Mouse (Mus musculus) cerebellum, adult 9-10 months (tissue): Measurements from ENCODE around the gene Rrp1.
"Not testable (repeated sequence)": the region's sequence is repeated elsewhere in the genome, so short reads cannot be mapped to it uniquely, and the experiment has no call there.

Experiments used
- DNase-seq: peaks from one replicate; pipeline ENCODE4 v3.0.0; 2022

Gene Rrp1

DNA sequence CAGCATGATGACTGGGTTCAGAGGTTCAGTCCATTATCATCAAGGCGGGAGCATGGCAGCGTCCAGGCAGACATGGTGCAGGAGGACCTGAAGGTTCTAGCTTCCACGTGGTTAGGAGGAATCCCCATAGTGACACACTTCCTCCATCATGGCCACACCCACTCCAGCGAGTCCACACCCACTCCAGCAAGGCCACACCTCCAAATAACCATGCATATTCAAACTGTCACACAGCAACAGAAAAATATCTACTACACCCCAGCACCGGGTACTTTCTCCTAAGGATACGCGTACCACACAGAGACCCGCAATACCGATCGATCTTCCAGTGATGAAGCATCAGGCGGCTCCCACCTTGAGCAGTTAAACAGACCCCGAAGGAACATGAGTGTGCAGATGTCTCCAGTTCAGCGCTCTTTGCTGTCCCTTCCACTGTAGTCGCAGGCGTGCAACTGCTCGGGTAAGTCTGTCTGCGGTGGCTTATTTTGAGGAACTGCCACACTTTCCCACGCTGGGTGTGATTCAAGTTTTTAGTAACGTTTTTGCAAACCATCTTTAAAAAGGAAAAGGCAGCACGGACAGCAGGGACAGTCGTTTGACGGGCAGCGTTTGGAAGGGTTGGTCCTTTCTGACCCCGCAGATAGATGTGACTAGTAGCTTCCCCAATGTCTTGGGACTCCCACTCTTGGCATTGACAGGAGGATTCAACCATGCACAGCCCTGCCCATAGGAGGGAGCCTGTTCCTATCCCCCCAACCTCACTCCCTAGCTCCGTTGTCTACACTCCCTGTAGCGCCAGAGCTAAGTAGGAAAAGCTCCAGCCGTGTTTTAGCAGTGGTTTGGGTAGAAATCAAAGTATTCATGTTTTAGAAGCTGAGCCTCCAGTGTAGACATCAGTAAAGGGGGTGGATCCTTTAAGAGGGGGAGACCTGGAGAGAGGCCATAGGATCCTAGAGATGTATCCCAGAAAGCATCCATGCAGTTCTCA lies 39.9 kb downstream of the Rrp1 start:
- no peak for DNase-seq

GRCm38 (mm10) chr10:78371746-78372145 lies 41.1 kb downstream of the Rrp1 start:
- DNase-seq = no peak

DNA sequence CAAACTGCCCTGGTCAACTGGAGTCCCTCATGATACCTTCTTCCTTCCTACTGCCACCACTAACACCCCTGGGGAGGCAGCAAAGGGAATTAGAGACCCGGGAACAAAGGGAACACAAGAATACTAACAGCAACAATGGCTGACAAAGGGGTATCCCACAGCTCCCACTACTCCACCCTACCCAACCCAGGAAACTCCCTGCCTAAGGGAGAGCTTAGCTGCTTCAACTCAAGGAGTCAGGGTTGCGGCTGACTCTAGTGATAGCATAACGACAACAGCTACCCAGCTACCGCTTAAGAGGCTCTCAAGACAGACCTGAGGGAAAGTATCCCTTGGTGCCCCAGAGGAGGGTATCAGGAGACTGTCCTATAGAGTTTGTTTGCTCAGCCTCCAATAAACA lies 45.3 kb downstream of the Rrp1 start:
- no peak for DNase-seq

DNA sequence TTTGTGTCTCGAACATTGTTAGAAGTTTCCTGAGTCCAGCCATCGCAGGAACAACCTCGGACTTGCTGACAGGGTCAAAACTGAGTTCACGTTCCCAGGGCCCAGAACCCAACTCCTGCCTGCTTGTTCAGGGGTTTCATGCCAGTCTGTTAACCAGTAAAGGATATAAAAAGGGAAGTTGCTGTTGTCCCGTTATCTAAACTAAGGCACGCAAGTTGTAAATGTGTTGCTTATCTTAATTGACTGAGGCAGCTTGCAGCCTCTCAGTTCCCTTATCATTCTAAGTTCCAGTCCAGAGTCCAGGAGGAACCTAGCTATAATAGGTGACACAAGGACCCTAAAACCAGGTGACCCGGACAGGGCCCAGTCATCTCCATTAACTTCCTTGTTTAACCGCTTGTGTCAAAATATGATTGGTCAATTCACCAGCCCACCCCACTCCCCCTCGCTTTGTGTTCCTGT lies 46.0 kb downstream of the Rrp1 start:
- DNase-seq = no peak

DNA sequence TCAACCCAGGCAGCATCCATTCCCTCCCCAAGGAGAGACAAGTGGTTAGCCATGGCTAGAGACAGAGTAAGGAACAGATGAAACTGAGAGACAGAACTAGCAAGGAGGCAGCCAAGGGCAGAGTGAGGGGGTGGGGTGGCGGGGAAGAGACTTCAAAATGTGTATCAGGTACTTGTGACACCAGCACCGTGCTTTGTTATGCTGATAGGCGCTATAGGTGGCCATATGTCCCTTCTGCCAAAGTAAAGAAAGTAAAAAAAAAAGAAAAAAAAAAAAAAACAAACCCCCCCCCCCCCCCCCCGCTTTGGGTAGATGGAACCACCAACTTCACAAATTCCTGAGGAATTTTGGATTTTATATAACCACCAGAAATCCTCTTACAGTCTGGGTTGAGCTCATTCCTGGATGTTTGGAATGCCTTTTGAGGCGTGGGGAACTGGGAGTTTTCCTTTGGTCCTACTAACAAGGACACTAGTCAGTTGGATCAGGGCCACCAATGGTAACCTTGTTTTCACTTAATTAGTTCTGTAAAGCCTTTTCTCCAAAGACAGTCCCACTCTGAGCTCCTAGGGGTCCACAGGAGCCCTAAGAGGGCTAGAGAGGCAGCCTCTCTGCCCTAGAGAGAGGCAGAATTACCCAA lies 46.5 kb downstream of the Rrp1 start:
- no peak for DNase-seq

DNA sequence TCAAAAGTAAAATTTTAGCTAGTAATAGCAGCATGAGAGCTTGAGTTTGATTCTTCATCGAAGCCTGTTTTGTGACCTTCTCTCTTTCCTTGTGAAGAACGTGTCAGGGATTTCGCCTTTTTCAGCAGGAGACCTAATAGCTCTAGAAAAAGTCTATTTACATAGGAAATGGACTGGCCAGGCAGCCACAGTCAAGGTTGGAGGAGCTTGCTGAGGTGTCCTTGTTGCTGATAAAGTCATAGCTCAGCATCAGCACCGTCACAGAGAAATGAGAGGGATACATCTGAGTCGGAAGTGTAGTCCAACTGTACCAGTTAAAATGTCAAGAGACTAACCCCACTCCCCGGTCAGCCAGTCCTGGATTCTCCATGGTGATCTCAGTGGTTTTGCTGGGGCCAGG lies 47.3 kb downstream of the Rrp1 start:
- no peak for DNase-seq

- DNase-seq = no peak
These were observed 48.7 kb downstream of the Rrp1 start for GRCm38 (mm10) chr10:78364106-78364505.

GRCm38 (mm10) chr10:78363366-78363765 lies 49.5 kb downstream of the Rrp1 start:
- DNase-seq = no peak

DNA sequence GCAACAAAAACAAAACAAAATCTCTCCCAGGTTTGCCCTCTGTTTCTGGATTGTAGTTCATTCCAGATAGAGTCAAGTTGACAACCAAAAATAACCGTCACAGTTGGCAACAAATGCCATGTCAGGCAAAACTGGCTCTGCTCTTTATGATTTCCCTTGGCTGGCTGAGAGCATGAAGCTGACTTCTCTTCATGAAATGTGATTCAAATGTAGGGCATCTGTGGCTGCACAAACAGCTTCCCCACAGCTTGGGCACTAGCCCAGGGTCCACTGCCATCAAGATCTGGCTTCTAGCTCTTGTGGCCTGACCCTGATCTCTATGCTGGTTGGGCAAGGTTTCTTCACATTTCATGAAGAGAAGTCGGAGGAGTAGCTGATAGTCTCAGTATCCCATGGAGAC lies 50.9 kb downstream of the Rrp1 start:
- DNase-seq = peak; percentile 78

DNA sequence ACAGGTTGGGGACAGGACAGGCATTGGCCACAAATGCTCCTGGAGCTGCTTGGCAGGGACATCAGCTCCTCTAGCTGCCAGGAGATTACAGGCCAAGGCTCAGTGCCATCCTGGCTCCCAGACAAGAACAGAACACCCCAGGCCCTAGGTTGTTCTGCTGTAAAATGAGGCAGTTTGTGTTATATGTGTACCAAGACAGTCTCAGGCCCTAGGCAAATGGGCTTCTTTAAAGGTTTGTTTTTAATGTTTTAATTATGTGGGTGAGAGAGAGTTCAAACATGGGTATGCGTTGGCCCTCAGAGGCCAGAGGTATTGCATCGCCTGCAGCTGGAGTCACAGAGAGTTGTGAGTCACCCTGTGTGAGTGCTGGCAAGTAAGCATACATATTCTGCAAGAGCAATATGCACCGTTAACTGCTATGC lies 52.5 kb downstream of the Rrp1 start:
- peak; percentile 90 for DNase-seq

- not testable (repeated sequence) for DNase-seq
These were observed 53.8 kb downstream of the Rrp1 start for GRCm38 (mm10) chr10:78358999-78359398.

GRCm38 (mm10) chr10:78358266-78358665 lies 54.6 kb downstream of the Rrp1 start:
- no peak for DNase-seq

GRCm38 (mm10) chr10:78357742-78358141 lies 55.1 kb downstream of the Rrp1 start:
- no peak for DNase-seq

DNA sequence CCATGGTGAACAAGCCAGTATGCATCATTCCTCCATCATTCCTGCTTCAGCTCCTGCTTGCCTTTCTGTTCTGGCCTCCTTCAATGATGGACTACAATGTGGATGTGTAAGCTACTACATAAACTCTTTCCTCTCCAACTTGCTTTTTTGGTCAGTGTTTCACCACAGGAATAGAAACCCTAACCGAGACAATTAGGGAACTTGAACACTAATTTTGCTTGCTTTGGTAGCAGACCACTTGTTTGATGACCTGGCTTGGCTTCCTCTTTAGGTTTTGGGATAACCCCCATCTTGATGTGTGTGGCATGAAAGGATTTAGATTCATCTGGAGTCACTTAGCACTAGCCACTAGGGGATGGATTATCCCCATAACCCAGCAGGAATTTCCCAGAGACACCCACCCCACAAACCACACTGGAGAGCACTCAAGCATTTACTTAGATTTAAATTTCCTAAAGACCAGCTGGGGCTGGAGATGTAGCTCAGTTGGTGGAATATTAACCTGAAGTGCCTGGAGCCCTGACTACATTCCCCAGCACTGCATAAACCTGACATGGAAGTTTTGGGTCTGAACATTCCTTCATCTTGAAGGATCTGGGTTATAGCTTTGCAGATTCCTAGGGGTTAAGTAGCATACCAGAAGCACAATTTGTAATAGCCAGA lies 56.8 kb downstream of the Rrp1 start:
- DNase-seq = no peak

DNA sequence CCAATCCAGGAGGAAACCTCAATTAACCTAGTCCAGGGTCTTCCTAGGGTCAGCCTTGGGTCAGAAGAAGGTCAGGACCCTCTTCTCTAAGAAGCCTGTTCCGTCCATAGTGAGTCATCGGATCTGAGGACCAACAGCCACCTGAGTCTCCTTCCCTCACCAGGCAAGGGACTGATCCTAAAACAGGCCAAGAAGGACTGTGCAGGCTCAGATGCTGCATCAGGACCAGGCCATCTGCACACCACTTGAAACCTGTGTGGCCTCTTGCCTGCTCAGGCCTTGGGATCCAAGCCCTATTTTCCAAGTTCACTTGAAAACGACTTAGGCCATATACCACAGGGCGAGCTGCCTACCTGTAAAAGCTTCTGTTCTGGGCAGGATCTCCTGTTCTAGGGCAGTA lies 59.6 kb downstream of the Rrp1 start:
- peak; percentile 42 for DNase-seq

DNA sequence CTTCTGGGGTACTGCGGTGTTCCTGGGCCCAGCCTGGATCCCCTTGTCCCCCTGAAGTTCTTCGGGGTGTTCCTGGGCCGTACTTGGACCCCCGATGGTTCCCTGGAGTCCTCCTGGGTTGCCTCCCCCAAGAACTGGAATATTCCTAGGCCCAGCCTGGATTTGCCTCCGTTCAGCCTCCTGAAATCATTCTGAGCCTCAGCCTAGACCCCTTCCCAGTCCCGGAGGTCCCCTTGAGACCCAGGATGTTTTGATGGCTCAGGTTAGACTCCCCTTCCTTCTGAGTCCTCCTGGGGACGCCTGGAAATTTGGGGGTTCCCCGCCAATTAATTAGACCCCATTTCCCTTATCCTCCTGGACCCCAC lies 60.2 kb downstream of the Rrp1 start:
- DNase-seq = no peak

DNA sequence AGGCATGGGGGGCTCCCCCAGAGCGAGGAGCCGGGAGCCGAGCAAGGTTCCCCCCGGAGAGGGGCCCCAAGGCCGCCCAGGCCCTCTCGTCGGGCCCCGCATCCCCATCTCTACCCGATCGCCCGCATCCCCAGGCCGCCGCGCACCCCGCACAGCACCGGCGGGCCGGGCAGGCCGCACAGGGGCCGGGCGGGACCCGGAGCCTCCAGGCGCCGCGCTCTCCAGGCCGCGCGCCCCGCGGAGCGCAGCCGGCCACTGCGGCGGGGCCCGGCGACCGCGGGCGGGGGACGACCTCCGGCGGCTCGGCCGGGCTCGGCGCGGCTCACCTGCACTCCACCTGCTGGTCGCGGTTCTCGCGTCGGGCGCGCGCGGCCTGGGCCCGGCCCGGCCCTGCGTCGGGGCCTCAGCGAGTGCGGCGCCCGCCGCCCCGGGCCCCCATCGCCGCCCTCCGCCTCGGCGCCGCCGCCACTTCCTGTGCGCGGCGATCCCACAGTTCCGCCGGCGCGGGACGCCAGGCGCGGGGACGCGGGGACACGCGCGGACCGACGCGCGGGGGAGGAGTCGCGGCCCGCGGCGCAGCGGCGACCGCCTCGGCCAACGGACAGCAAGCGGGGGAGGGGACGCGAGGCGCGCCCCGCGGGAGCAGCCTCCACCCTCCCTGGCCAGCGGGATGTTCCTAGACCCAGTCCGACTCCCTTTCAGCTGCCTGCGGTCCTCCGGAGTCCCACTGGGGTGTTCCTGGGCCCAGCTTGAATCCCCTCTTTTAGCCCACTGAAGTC lies 60.8 kb downstream of the Rrp1 start, which contains the start of gene Agpat3:
Gene Agpat3, minus strand, starts transcription at position 603 of the 779 bp plus-strand sequence.
- DNase-seq = peak; percentile 70

- DNase-seq = no peak
These were observed 61.3 kb downstream of the Rrp1 start for GRCm38 (mm10) chr10:78351564-78351886.

DNA sequence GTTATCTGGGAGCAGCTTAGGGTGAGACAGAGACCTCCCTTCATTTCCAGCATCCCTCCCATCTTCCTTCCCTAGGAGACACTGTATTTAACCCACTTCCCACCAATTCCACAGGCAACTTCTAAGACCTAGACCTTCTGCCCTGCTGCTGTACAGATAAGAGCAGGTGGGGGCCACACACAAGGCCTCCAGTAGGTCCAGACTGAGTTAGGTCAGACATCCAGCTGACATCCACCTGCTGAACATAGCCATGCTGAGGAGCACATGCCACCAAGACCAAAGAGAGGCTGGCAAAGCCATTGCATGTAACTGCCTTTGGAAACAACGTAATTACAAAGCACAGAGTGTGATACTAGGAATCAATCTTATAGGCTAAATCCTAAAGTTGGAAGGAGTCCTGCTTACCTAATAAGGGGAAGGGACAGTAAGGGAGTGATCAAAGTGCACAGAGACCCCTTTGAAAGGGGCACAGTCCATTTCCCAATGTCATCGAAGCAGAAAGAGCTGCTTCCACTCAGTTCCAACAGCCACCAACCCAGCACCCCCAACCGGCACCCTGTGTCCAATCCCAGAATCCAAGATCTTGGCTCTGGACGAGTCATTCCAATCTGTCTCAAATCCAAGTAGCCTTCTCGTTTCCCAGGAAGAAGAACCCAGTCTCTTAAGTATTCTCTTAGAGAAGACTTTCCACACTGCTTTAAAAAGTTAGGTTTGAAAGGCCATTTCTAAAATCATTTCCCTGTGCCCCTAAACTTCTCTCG lies 61.9 kb downstream of the Rrp1 start:
- DNase-seq = no peak
